Mouse (Mus musculus) kidney, postnatal 0 days (tissue): ENCODE data around the gene Atp1b2. TPM values are rescaled to one million over a fixed set of nuclear protein-coding genes. Genes with fewer than 3 reads are reported as not detected.
A peak's percentile ranks its signal among the peaks of the same experiment; 100 is the strongest.

ENCODE experiments used
- ATAC-seq: fragments of 200-750 bp; cut with Nextera tagmentation; replicated peaks from 2 replicates; pipeline ENCODE4 v1.8.0; 2017; ENCODE audit warnings: low read depth, moderate number of reproducible peaks, moderate TSS enrichment, moderate library complexity; ENCODE audit not compliant: low FRiP score
- DNase-seq: peaks from one replicate; pipeline ENCODE4 v3.0.0-alpha.2; 2016; ENCODE audit warnings: low spot score
- H3K27ac ChIP-seq: fragments of 300-500 bp; sonication (generic); 2 replicates; pipeline ENCODE4 v1.5.1; 2014; ENCODE audit warnings: mild to moderate bottlenecking
- H3K27me3 ChIP-seq: fragments of 300-500 bp; sonication (generic); 2 replicates; pipeline ENCODE4 v1.6.1; 2014; ENCODE audit warnings: low read length, mixed read lengths; ENCODE audit not compliant: insufficient read depth
- H3K36me3 ChIP-seq: fragments of 300-500 bp; sonication (generic); 2 replicates; pipeline ENCODE4 v1.6.1; 2014; ENCODE audit warnings: low read length, mixed read lengths; ENCODE audit not compliant: insufficient read depth
- H3K4me1 ChIP-seq: fragments of 300-500 bp; sonication (generic); replicated peaks from 2 replicates; pipeline ENCODE4 v1.6.1; 2014; ENCODE audit warnings: antibody characterized with exemption, low read length, mixed read lengths; ENCODE audit not compliant: insufficient read depth
- H3K4me2 ChIP-seq: fragments of 300-500 bp; sonication (generic); 2 replicates; pipeline ENCODE4 v1.6.1; 2014; ENCODE audit warnings: mild to moderate bottlenecking, low read length, moderate library complexity, mixed read lengths
- H3K4me3 ChIP-seq: fragments of 300-500 bp; sonication (generic); replicated peaks from 2 replicates; pipeline ENCODE4 v1.5.1; 2014; ENCODE audit warnings: low read depth, low read length
- H3K9ac ChIP-seq: fragments of 300-500 bp; sonication (generic); 2 replicates; pipeline ENCODE4 v1.6.1; 2014; ENCODE audit warnings: low read depth, low read length
- H3K9me3 ChIP-seq: fragments of 300-500 bp; sonication (generic); replicated peaks from 2 replicates; pipeline ENCODE4 v1.6.1; 2016; ENCODE audit warnings: low read length, inconsistent platforms, mixed read lengths
- CTCF ChIP-seq: IDR thresholded peaks from 2 replicates; pipeline ENCODE4 v1.5.1; 2016; ENCODE audit warnings: antibody characterized with exemption, low read depth, mild to moderate bottlenecking, moderate library complexity
- WGBS: fragments of 180-500 bp; shearing (Covaris S2); extraction: QIAGEN DNeasy Blood & Tissue Kit; methylation state at CpG from one replicate; pipeline ENCODE4 v1.1.7; 2014; 5-methylcytosine and 5-hydroxymethylcytosine counted together
- polyA plus RNA-seq: library from polyadenylated mRNA; unstranded; fragments of >200 nt; fragmentation: Nextera tagmentation; extraction: Ambion mirVana; gene quantifications from 2 replicates; pipeline ENCODE4 v1.2.1, GENCODE M21; 2015

Gene Atp1b2
- polyA plus RNA-seq, 1 experiment from 2014 or later: 16.3 TPM

- DNase-seq (no peak), ATAC-seq (0 out of 2 replicates have a peak, but pooled peaks have one; percentile 1)
- Histone ChIP-seq H3K27ac (peak overlapping the region; percentile 60; the same call in 1 of the 2 replicates), H3K9me3 (no peaks in the 10 kb centered on the region), H3K36me3 (no peaks in the 10 kb centered on the region), H3K27me3 (no peaks in the 10 kb centered on the region), H3K4me2 (peak overlapping the region; percentile 78), H3K9ac (no peak overlapping the region; the same call in 1 of the 2 replicates), H3K4me3 (0 out of 2 replicates have a peak overlapping the region, but pooled peaks have one; percentile 1), H3K4me1 (peaks cover 20% of the 10 kb centered on the region)
- TF ChIP-seq CTCF: no peak
- 57% methylated on average over 3 of the region's 3 CpGs for WGBS
Measured at GRCm38 (mm10) chr11:69604347-69604746, 1.4 kb downstream of the Atp1b2 start.

DNA sequence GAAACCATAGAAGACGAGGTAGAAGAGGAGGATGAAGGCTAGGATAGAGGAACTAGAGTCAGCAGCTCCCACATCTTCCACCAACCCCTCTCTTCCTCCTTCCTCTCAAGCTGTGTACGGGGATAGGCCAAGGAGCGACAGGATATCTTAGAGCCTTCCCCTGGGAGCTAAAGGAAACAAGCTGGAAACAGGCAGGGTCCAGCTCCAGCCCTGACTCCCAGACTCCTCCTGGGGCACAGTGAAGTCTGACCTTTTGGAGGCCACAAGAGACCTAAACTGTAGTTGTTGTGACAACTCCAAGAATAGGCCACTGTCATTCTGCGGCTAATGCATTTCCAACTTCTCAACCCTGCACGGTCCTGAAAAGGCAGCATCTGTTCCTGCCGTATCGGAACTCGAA lies 2.2 kb downstream of the Atp1b2 start:
- Histone ChIP-seq H3K4me1 (peaks cover 22% of the 10 kb centered on the region), H3K4me2 (peak overlapping the region; percentile 78), H3K9ac (no peak overlapping the region), H3K9me3 (no peaks in the 10 kb centered on the region), H3K27me3 (no peaks in the 10 kb centered on the region), H3K27ac (peak overlapping the region; percentile 60; the same call in 1 of the 2 replicates), H3K36me3 (no peaks in the 10 kb centered on the region), H3K4me3 (0 out of 2 replicates have a peak overlapping the region, but pooled peaks have one; percentile 1)
- no peak for TF ChIP-seq CTCF
- no peak for DNase-seq
- no peak for ATAC-seq
- 60% methylated on average over 8 of the region's 8 CpGs for WGBS

GRCm38 (mm10) chr11:69601768-69602167 lies 4.0 kb downstream of the Atp1b2 start:
- no peaks in the 10 kb centered on the region for H3K9me3 ChIP-seq
- no peaks in the 10 kb centered on the region for H3K36me3 ChIP-seq
- no peak overlapping the region; the same call in 1 of the 2 replicates for H3K27ac ChIP-seq
- no peak overlapping the region for H3K4me3 ChIP-seq
- H3K4me1 ChIP-seq: peaks cover 22% of the 10 kb centered on the region
- TF ChIP-seq CTCF: no peak
- no peak overlapping the region for H3K9ac ChIP-seq
- no peak overlapping the region for H3K4me2 ChIP-seq
- DNase-seq: no peak
- WGBS: 63% methylated on average over 3 of the region's 3 CpGs
- no peak for ATAC-seq
- H3K27me3 ChIP-seq: no peaks in the 10 kb centered on the region

GRCm38 (mm10) chr11:69600098-69600497 lies 5.6 kb downstream of the Atp1b2 start:
- no peak overlapping the region for H3K4me3 ChIP-seq
- WGBS: 10% methylated on average over 6 of the region's 6 CpGs
- no peaks in the 10 kb centered on the region for H3K9me3 ChIP-seq
- H3K36me3 ChIP-seq: no peaks in the 10 kb centered on the region
- peak overlapping the region; percentile 27; the same call in 1 of the 2 replicates for H3K4me2 ChIP-seq
- peak; percentile 70; the same call in 1 of the 2 replicates for ATAC-seq
- H3K27ac ChIP-seq: peak overlapping the region; percentile 78
- TF ChIP-seq CTCF: no peak
- peak; percentile 88 for DNase-seq
- peaks cover 22% of the 10 kb centered on the region for H3K4me1 ChIP-seq
- H3K27me3 ChIP-seq: no peaks in the 10 kb centered on the region
- no peak overlapping the region for H3K9ac ChIP-seq

DNA sequence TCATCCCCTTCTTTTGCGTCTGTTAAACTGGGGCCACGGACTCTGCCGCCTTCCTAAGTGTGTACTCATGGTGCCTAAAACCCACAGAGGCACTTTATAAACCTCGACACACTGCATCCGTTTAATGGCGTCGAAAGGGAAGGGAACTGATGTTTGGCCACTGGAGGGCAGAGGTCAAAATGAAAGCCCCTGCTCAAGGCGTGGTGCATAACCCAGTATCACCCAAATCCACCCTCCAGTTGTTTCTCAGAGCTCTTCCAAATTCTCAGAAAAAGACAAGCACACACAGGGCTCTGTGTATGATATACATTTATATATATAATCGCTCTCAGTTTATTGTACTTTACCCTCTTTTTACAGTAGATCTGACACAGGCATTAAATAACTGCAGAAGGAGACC lies 6.3 kb downstream of the Atp1b2 start:
- Histone ChIP-seq H3K9me3 (no peaks in the 10 kb centered on the region), H3K27me3 (no peaks in the 10 kb centered on the region), H3K4me3 (no peak overlapping the region), H3K9ac (no peak overlapping the region), H3K36me3 (no peaks in the 10 kb centered on the region), H3K4me2 (peak overlapping the region; percentile 27; the same call in 1 of the 2 replicates), H3K4me1 (peaks cover 22% of the 10 kb centered on the region), H3K27ac (peak overlapping the region; percentile 78; the same call in 1 of the 2 replicates)
- WGBS: 17% methylated on average over 9 of the region's 9 CpGs
- DNase-seq (no peak), ATAC-seq (no peak)
- TF ChIP-seq CTCF: no peak

DNA sequence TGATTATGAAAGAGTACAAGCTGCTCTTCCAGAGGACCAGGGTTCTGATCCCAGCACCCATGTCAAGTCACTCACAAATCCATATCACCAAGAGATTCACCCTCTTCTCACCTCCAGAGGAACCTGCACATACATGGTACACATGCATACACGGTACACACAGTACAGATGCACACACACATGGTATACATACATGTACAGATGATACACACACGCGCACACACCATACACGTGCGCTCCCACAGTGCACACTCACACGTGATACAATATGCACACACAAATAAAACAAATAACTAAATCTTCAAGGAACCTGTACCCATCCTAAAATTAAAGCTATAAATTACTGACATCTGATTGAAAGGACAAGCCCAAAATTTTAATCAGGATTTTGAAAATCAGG lies 10.9 kb downstream of the Atp1b2 start:
- Histone ChIP-seq H3K4me1 (peaks cover 7% of the 10 kb centered on the region), H3K36me3 (peaks cover 17% of the 10 kb centered on the region; the same call in 1 of the 2 replicates), H3K4me3 (no peak overlapping the region), H3K9ac (no peak overlapping the region), H3K27ac (no peak overlapping the region), H3K4me2 (no peak overlapping the region), H3K9me3 (no peaks in the 10 kb centered on the region), H3K27me3 (no peaks in the 10 kb centered on the region)
- 94% methylated on average over 6 of the region's 6 CpGs for WGBS
- no peak for TF ChIP-seq CTCF
- ATAC-seq (no peak), DNase-seq (no peak)

GRCm38 (mm10) chr11:69592799-69593198 lies 12.9 kb downstream of the Atp1b2 start:
- no peak overlapping the region for H3K27ac ChIP-seq
- no peak for DNase-seq
- no peak for ATAC-seq
- no peak overlapping the region for H3K9ac ChIP-seq
- no peaks in the 10 kb centered on the region for H3K27me3 ChIP-seq
- H3K36me3 ChIP-seq: peaks cover 38% of the 10 kb centered on the region
- no peaks in the 10 kb centered on the region for H3K4me1 ChIP-seq
- no peaks in the 10 kb centered on the region for H3K9me3 ChIP-seq
- no peak overlapping the region for H3K4me2 ChIP-seq
- no peak overlapping the region for H3K4me3 ChIP-seq
- 88% methylated on average over 4 of the region's 4 CpGs for WGBS
- no peak for TF ChIP-seq CTCF
